Mouse (Mus musculus) ES-E14 (cell line): Measurements from ENCODE around the gene Dll3.

Source experiments
- CHD2 ChIP-seq: IDR thresholded peaks from 2 replicates; pipeline ENCODE4 v1.6.1; 2014; ENCODE audit warnings: mild to moderate bottlenecking, low read depth, low read length, inconsistent platforms
- HCFC1 ChIP-seq: IDR thresholded peaks from 2 replicates; pipeline ENCODE4 v1.6.1; 2012; ENCODE audit warnings: low read length, inconsistent platforms, borderline replicate concordance; ENCODE audit not compliant: insufficient read depth
- MAFK ChIP-seq: IDR thresholded peaks from 2 replicates; pipeline ENCODE4 v1.6.1; 2014; ENCODE audit warnings: mild to moderate bottlenecking, low read depth, low read length, inconsistent platforms; ENCODE audit not compliant: insufficient read depth
- ZNF384 ChIP-seq: IDR thresholded peaks from 2 replicates; pipeline ENCODE4 v1.6.1; 2012; ENCODE audit warnings: low read depth, low read length, inconsistent platforms

DNA sequence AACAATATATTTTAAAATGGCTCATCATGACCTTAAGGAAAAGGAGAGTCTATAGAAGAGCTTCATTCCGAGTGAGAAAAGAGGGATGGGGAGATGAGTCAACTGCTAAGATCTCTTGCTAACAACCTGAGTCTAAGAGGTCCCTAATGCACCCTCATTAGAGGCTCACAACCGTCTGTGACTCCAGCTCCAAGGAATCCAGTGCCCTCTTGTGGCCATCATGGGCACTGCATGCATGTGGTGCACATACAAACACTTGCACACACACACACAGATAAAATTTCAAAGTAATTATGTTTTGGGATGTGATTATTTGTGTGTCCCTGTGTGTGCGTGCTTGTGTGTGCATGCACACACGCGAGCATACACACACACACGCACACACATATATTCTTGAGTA is 46.6 kb downstream of the Dll3 start:
- TF ChIP-seq MAFK (no peak), CHD2 (no peak), ZNF384 (no peak), HCFC1 (no peak)
